Mouse (Mus musculus) kidney, adult 2 months (tissue): ENCODE results near the gene Fndc5. TPM values are rescaled to one million over a fixed set of nuclear protein-coding genes. Genes with fewer than 3 reads are reported as not detected.
A peak's percentile ranks its signal among the peaks of the same experiment; 100 is the strongest.

Experiments
- DNase-seq: peaks from one replicate; pipeline ENCODE4 v3.0.0; 2021
- H3K27ac ChIP-seq: fragments of 200-500 bp; 2 replicates; pipeline ENCODE4 v1.5.1; 2012; ENCODE audit warnings: low read depth, low read length, control low read depth, inconsistent platforms; ENCODE audit not compliant: insufficient read depth
- H3K27me3 ChIP-seq: fragments of 200-500 bp; replicated peaks from 2 replicates; pipeline ENCODE4 v1.6.1; 2012; ENCODE audit warnings: mild to moderate bottlenecking, moderate library complexity, low read length, inconsistent platforms; ENCODE audit not compliant: control insufficient read depth, insufficient read depth
- H3K36me3 ChIP-seq: fragments of 200-500 bp; 2 replicates; pipeline ENCODE4 v1.6.1; 2012; ENCODE audit warnings: mild to moderate bottlenecking, moderate library complexity, low read length, inconsistent platforms; ENCODE audit not compliant: control insufficient read depth, insufficient read depth
- H3K4me1 ChIP-seq: fragments of 200-500 bp; 2 replicates; pipeline ENCODE4 v1.6.1; 2011; ENCODE audit warnings: low read length; ENCODE audit not compliant: control insufficient read depth, insufficient read depth
- H3K4me3 ChIP-seq: fragments of 200-500 bp; 2 replicates; pipeline ENCODE4 v1.5.1; 2011; ENCODE audit warnings: mild to moderate bottlenecking, low read depth, low read length, control low read depth; ENCODE audit not compliant: insufficient read depth
- CTCF ChIP-seq: fragments of 200-500 bp; conservative IDR thresholded peaks from 2 replicates; pipeline ENCODE4 v1.5.1; 2011; ENCODE audit warnings: low read depth, mild to moderate bottlenecking, control low read depth, low read length, moderate library complexity, mixed read lengths; ENCODE audit not compliant: insufficient read depth, insufficient read length
- POLR2A ChIP-seq: fragments of 200-500 bp; IDR thresholded peaks from one replicate; pipeline ENCODE4 v1.6.1; 2011; ENCODE audit warnings: low read depth, low read length, control low read depth
- WGBS: fragments of 180-500 bp; shearing (Covaris S2); methylation state at CpG from one replicate; pipeline ENCODE4 v1.1.7; 2018; 5-methylcytosine and 5-hydroxymethylcytosine counted together
- polyA plus RNA-seq: library from polyadenylated mRNA; depleted of rRNA; stranded (reverse); fragments of >200 nt; gene quantifications from 2 replicates; pipeline ENCODE4 v1.2.3, GENCODE M21; 2012; rRNA removed

Fndc5 gene
- polyA plus RNA-seq, result 2.6 and 3.3 TPM in 2 replicates

- H3K36me3 ChIP-seq, result no peaks in the 10 kb centered on the region
- DNase-seq, result no peak
- H3K4me3 ChIP-seq, result peak within 1 kb of the TSS; percentile 43
- WGBS, result 5% methylated on average over 61 of the region's 80 CpGs
- no peaks in the 10 kb centered on the region for H3K4me1 ChIP-seq
- H3K27ac ChIP-seq, result no peak within 1 kb of the TSS
- TF ChIP-seq POLR2A, result no peak
- no peak for TF ChIP-seq CTCF
- H3K27me3 ChIP-seq, result no peaks in the 10 kb centered on the region
Observed at GRCm38 (mm10) chr4:129136579-129137391, at the start of gene Fndc5. Fndc5 (plus strand) TSS chr4:129136999.

GRCm38 (mm10) chr4:129087850-129088249 is 48.9 kb upstream of the Fndc5 start:
- H3K4me3 ChIP-seq, result no peak overlapping the region
- DNase-seq, result no peak
- TF ChIP-seq POLR2A (no peak), CTCF (no peak)
- no peaks in the 10 kb centered on the region for H3K36me3 ChIP-seq
- no peak overlapping the region for H3K27ac ChIP-seq
- H3K27me3 ChIP-seq, result no peaks in the 10 kb centered on the region
- H3K4me1 ChIP-seq, result no peaks in the 10 kb centered on the region
- WGBS, result 57% methylated on average over 5 of the region's 5 CpGs

DNA sequence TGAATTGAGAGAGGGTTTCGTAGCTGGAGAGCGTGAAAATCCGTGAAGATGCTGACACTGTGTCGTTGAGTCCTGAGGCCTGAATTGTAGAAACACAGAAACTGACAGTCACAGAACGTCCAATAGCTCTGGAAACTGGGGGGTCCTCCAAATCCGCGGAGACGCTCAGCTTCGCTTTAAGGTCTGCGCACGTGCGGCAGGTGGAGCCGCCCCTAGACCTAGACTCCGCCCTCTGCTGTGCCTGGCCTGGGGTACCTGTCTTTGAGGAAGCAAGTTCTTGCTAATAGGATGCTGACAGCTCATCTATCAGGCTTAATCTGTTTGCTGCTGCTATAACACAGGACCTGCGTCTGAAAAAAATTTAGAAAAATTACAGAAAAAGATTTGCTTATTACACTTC is 41.5 kb upstream of the Fndc5 start:
- TF ChIP-seq CTCF (no peak), POLR2A (no peak)
- no peak for DNase-seq
- Histone ChIP-seq H3K27me3 (no peaks in the 10 kb centered on the region), H3K36me3 (no peaks in the 10 kb centered on the region), H3K4me1 (no peaks in the 10 kb centered on the region), H3K4me3 (no peak overlapping the region), H3K27ac (no peak overlapping the region)
- WGBS, result 34% methylated on average over 15 of the region's 15 CpGs

DNA sequence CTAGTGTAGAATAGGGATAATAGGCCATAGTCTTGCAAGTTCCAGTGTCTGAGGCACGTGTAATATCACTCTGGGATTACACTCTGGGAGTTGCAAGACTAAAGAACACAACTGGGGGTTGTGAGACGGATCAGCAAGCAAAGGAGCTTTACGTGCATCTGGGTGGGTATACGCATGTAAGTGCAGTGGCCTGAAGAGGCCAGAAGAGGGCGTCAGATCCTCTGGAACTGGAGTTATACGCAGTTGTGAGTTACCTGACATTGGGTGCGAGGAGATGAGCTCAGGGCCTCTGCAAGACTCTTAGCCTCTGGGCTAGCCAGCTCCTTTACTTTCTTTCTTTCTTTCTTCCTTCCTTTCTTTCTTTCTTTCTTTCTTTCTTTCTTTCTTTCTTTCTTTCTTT is 39.8 kb upstream of the Fndc5 start:
- Histone ChIP-seq H3K36me3 (no peaks in the 10 kb centered on the region), H3K4me3 (no peak overlapping the region), H3K4me1 (no peaks in the 10 kb centered on the region), H3K27ac (no peak overlapping the region), H3K27me3 (no peaks in the 10 kb centered on the region)
- TF ChIP-seq POLR2A, result no peak
- no peak for DNase-seq
- WGBS, result 77% methylated on average over 7 of the region's 7 CpGs

DNA sequence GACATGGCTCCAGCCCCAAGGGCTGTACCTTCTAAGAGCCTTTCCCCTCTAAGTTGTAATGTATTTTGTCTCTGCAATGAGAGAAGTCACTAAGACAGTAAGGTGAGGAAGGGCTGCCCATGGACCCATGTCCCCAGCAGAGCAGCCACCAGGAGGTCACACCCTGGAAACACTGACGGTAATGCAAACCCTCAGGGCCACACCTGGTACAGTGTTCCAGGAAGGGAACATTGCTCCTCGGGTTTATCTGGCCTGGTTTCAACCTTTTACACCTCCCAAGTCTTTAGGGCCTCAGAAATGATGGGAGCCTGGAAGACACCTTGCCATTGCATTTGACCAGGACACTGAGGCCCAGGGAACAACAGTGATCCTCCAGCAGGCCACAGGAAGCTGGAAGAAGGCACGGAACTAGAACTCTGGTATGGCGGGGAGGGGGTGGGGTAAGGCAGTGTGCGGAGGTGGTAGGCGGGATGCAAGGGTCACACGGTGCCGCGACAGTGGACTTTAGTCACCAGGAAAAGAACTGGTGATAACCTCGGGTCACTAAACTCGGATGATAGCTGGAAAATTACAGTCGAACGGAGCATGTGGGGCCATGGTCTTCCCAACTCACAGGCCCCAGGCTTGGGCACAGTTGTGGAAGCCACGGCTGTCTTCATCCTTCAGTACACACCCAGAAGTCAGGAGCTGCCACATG is 34.5 kb upstream of the Fndc5 start:
- no peaks in the 10 kb centered on the region for H3K36me3 ChIP-seq
- no peak overlapping the region for H3K4me3 ChIP-seq
- TF ChIP-seq CTCF, result no peak
- WGBS, result 78% methylated on average over 14 of the region's 14 CpGs
- H3K4me1 ChIP-seq, result no peaks in the 10 kb centered on the region
- no peak for DNase-seq
- H3K27me3 ChIP-seq, result 0 out of 2 replicates have a peak, but pooled peaks cover 1% of the 10 kb centered on the region
- no peak overlapping the region for H3K27ac ChIP-seq

DNA sequence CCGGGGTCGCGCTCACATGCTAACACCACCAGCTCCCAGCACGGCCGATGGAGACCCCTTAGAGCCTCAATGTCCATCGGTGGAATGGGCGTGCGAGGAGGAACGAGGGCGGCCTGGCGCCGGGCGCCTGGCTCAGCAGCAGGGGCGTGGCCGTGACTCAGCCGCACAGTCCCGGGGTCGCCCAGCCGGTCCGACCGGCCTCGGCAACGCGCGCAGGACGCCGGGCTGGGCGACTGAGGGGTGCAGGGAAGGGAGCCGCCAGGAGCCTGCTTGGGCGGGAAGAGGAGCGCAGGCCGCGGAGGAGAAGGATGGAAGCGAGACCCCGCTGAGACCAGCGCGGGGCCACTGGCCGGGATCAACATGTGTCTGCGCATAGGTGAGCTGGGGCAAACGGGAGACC is 31.4 kb upstream of the Fndc5 start, which contains the start of gene Tmem54:
Tmem54 (plus strand) TSS at position 193 of the 400 bp plus-strand sequence.
- 5% methylated on average over 40 of the region's 40 CpGs for WGBS
- TF ChIP-seq CTCF, result no peak
- TF ChIP-seq POLR2A, result no peak
- 0 out of 2 replicates have a peak within 1 kb of the TSS, but pooled peaks have one; percentile 8 for H3K4me3 ChIP-seq
- no peaks in the 10 kb centered on the region for H3K36me3 ChIP-seq
- H3K27me3 ChIP-seq, result 0 out of 2 replicates have a peak, but pooled peaks cover 1% of the 10 kb centered on the region
- DNase-seq, result no peak
- no peak within 1 kb of the TSS for H3K27ac ChIP-seq
- no peaks in the 10 kb centered on the region for H3K4me1 ChIP-seq

- H3K4me3 ChIP-seq, result no peak overlapping the region
- no peaks in the 10 kb centered on the region for H3K36me3 ChIP-seq
- 0 out of 2 replicates have a peak, but pooled peaks cover 1% of the 10 kb centered on the region for H3K27me3 ChIP-seq
- no peaks in the 10 kb centered on the region for H3K4me1 ChIP-seq
- TF ChIP-seq CTCF (no peak), POLR2A (no peak)
- no peak overlapping the region for H3K27ac ChIP-seq
- no peak for DNase-seq
- 52% methylated on average over 9 of the region's 9 CpGs for WGBS
Observed at GRCm38 (mm10) chr4:129106073-129106472, 30.7 kb upstream of the Fndc5 start.
